Mouse (Mus musculus) heart, embryonic 15.5 days (tissue): ENCODE data around the gene Mrgprh. TPM values are rescaled to one million over a fixed set of nuclear protein-coding genes. Genes with fewer than 3 reads are reported as not detected.
"Not testable (repeated sequence)": the region's sequence is repeated elsewhere in the genome, so short reads cannot be mapped to it uniquely, and the experiment has no call there.

ENCODE experiments used
- ATAC-seq: fragments of 200-750 bp; cut with Nextera tagmentation; replicated peaks from 2 replicates; pipeline ENCODE4 v1.8.0; 2017; ENCODE audit warnings: low read depth, moderate TSS enrichment; ENCODE audit not compliant: insufficient number of reproducible peaks, insufficient read depth, low FRiP score
- H3K27ac ChIP-seq: fragments of 300-500 bp; sonication (generic); 2 replicates; pipeline ENCODE4 v1.5.1; 2015; ENCODE audit warnings: mild to moderate bottlenecking, inconsistent platforms
- H3K27me3 ChIP-seq: fragments of 300-500 bp; sonication (generic); 2 replicates; pipeline ENCODE4 v1.6.1; 2015; ENCODE audit warnings: inconsistent platforms
- H3K36me3 ChIP-seq: fragments of 300-500 bp; sonication (generic); 2 replicates; pipeline ENCODE4 v1.6.1; 2015; ENCODE audit warnings: mild to moderate bottlenecking, inconsistent platforms
- H3K4me1 ChIP-seq: fragments of 300-500 bp; sonication (generic); replicated peaks from 2 replicates; pipeline ENCODE4 v1.6.1; 2015; ENCODE audit warnings: inconsistent platforms
- H3K4me2 ChIP-seq: fragments of 300-500 bp; sonication (generic); 2 replicates; pipeline ENCODE4 v1.6.1; 2015; ENCODE audit warnings: inconsistent platforms, mild to moderate bottlenecking, moderate library complexity
- H3K4me3 ChIP-seq: fragments of 300-500 bp; sonication (generic); 2 replicates; pipeline ENCODE4 v1.5.1; 2015; ENCODE audit warnings: mild to moderate bottlenecking, inconsistent platforms
- H3K9ac ChIP-seq: fragments of 300-500 bp; sonication (generic); 2 replicates; pipeline ENCODE4 v1.6.1; 2015; ENCODE audit warnings: mild to moderate bottlenecking, inconsistent platforms
- H3K9me3 ChIP-seq: fragments of 300-500 bp; sonication (generic); replicated peaks from 2 replicates; pipeline ENCODE4 v1.6.1; 2016; ENCODE audit warnings: inconsistent platforms
- WGBS: fragments of 180-500 bp; shearing (Covaris S2); methylation state at CpG from one replicate; pipeline ENCODE4 v1.1.7; 2015; ENCODE audit warnings: mixed read lengths; 5-methylcytosine and 5-hydroxymethylcytosine counted together
- polyA plus RNA-seq: library from polyadenylated mRNA; unstranded; fragments of >200 nt; fragmentation: Nextera tagmentation; extraction: Ambion mirVana; gene quantifications from 2 replicates; pipeline ENCODE4 v1.2.1, GENCODE M21; 2015

The Mrgprh gene
- polyA plus RNA-seq, 1 experiment from 2014 or later: 0.08 TPM

DNA sequence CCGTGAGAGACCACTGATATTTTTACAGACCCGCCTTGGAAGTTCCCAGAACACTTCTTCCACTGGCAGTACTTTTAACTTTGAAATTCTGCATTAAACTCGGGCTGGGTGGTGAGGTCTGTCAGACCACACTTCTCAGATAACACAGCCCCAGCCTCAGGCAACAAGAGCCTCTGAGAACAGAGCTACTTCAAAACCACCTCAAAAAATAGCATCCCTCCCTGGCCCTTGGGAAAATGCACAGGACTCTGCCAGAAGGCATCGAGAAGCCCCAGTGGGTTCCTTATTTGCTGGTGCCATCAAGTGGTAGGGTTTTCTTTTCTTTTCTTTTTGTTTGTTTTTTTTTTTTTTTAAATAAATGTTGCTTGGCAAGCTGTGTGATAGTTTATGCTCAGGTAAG is 7.2 kb upstream of the Mrgprh start:
- Histone ChIP-seq H3K36me3 (no peaks in the 10 kb centered on the region), H3K4me2 (no peak overlapping the region), H3K27ac (peak overlapping the region; percentile 24; the same call in 1 of the 2 replicates), H3K9me3 (no peaks in the 10 kb centered on the region), H3K4me1 (peaks cover 16% of the 10 kb centered on the region), H3K9ac (no peak overlapping the region), H3K27me3 (no peaks in the 10 kb centered on the region), H3K4me3 (no peak overlapping the region)
- no peak for ATAC-seq
- 6% methylated on average over 4 of the region's 4 CpGs for WGBS

DNA sequence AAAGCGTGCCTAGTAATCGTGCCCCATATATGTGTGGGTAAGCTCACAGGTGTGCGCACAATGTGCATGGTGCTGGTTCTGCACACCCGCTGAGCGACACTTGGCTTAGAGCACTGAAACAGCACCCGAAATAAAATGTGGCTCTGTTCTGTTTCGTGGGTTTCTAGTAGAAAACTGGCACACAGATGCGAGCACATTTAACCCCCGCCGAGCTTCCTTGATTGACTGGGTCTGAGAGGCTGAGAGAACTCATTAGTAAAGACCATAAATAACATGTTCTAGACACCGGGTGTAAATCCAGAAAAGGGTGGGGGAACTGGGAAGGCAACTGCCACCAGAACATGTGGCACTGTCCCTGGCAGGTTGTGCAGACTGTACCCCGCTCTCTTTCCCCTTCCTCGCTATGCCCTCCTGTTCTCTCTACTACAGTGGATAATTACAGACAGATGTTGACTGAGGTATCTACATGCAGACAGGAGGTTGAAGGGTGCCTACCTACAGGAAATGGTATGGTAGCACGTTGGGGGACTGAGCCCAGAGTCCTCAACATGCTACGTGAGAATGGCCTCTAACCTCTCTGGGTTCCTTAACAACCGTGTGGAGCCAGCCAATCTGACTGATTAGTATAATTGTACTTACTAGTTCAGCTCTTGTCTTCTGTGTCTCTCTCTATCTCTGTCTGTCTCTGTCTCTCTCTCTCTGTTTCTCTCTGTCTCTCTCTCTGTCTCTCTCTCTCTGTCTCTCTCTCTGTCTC is 3.4 kb upstream of the Mrgprh start:
- ATAC-seq: no peak; the same call in 1 of the 2 replicates

DNA sequence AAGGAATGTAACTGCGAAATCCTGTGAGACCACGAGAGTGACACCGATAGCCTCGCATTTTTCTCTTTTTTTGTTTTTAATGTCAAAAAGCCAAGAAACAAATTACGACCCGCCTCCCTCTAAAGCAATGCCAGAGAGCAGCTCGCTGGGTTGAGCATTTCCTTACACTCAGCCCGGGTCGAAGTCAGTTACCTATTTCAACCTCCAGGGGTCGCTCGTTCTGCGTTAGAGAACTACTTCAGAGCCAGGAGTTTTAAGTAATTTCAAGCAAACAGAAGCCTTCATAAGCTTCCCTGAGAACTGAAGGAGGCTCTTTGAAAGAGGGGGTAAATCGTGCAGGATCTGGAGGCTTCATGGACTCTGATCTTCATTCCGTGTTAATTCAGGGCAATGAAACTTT is 4.3 kb downstream of the Mrgprh start:
- Histone ChIP-seq H3K4me1 (no peaks in the 10 kb centered on the region; the same call in 1 of the 2 replicates), H3K4me3 (peak overlapping the region; percentile 19), H3K4me2 (peak overlapping the region; percentile 64), H3K36me3 (no peaks in the 10 kb centered on the region), H3K9ac (peak overlapping the region; percentile 41), H3K27me3 (peaks cover 4% of the 10 kb centered on the region; the same call in 1 of the 2 replicates), H3K9me3 (no peaks in the 10 kb centered on the region), H3K27ac (no peak overlapping the region)
- WGBS: 2% methylated on average over 14 of the region's 14 CpGs
- ATAC-seq: no peak; the same call in 1 of the 2 replicates

More for the DNA sequence above, 3.4 kb upstream of the Mrgprh start:
- WGBS: 66% methylated on average over 16 of the region's 16 CpGs
- Histone ChIP-seq H3K4me1 (peaks cover 15% of the 10 kb centered on the region), H3K36me3 (no peaks in the 10 kb centered on the region), H3K4me2 (no peak overlapping the region), H3K27me3 (no peaks in the 10 kb centered on the region), H3K27ac (no peak overlapping the region), H3K9ac (no peak overlapping the region), H3K9me3 (no peaks in the 10 kb centered on the region), H3K4me3 (no peak overlapping the region)

DNA sequence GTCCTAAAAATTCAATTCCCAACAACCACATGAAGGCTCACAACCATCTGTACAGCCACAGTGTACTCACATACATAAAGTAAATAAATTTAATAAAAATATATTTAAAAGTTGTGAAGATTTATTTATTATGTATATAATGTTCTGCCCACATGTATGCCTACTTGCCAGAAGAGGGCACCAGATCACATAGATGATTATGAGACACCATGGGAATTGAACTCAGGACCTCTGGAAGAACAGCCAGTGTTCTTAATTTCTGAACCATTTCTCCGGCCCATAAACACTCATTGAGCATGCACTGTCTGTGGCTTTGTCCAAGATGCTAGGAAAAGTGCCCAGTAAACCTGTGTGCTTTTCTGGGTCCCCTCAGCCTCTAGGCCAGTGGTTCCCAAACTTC is 5.4 kb downstream of the Mrgprh start:
- no peak overlapping the region for H3K27ac ChIP-seq
- no peak for ATAC-seq
- no peak overlapping the region for H3K4me3 ChIP-seq
- H3K9me3 ChIP-seq: no peaks in the 10 kb centered on the region
- no peaks in the 10 kb centered on the region for H3K36me3 ChIP-seq
- H3K9ac ChIP-seq: no peak overlapping the region
- WGBS: 79% methylated on average over 1 of the region's 1 CpGs
- H3K27me3 ChIP-seq: peaks cover 4% of the 10 kb centered on the region; the same call in 1 of the 2 replicates
- H3K4me2 ChIP-seq: no peak overlapping the region
- no peaks in the 10 kb centered on the region; the same call in 1 of the 2 replicates for H3K4me1 ChIP-seq

DNA sequence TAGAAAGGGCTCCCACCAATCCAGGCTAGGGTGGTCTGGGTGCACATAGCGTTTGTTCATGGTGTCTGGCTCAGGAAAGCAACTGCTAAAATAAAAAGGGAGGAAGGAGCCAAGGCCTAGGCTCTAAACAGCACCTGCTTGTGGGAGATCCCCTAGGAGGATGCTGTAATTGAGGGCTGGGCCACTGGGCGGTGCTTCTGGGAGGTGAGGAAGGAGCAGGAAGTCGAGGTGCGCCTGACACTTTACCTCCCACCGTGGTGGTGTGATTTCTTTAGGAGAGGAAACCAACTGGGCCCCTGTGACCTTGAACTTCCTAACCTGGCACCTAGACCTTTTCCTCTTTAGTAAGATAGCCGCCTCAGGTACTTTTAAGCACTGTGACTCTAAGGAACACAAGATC is 10.8 kb downstream of the Mrgprh start:
- Histone ChIP-seq H3K36me3 (no peaks in the 10 kb centered on the region), H3K4me3 (no peak overlapping the region), H3K27ac (peak overlapping the region; percentile 74), H3K27me3 (no peaks in the 10 kb centered on the region), H3K9me3 (no peaks in the 10 kb centered on the region), H3K4me1 (peaks cover 16% of the 10 kb centered on the region), H3K4me2 (no peak overlapping the region), H3K9ac (no peak overlapping the region)
- 36% methylated on average over 6 of the region's 6 CpGs for WGBS
- no peak for ATAC-seq

DNA sequence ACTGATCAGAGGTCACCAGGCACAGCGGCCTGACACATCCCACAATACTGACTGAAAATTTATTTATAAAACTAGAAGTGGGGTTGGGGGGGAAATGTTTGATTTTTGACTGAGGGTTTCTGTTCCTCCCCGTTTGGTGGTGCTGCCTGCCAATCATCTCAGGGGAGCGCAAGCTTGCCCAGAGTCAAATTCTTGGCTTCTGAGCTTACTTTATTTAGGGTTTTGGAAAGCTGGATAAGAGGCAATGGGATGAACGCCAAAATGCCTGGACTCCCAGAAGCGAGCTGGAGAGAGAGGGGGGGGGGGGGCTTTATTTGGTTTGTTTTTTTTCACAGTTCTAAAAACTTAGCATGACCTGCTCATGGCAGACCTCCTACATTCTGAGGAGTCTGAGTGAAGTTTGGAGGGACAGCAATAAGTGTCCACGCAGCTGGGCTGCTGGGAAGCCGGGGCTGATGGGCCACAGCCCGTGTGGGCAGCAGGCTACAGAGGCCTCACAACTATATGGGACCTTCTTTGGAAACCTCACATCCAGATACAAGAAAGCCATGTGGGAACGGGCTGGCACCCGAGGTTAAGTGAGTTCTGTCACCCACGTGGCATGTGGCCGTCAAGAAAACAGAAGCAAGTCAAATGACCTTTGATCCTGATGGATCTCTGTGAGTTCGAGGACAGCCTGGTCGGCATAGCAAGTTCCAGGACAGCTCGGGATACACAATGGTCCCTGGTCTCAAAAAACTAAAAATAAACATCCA is 11.4 kb downstream of the Mrgprh start:
- Histone ChIP-seq H3K9ac (no peak overlapping the region), H3K27ac (peak overlapping the region; percentile 74), H3K36me3 (0 out of 2 replicates have a peak, but pooled peaks cover 2% of the 10 kb centered on the region), H3K4me2 (no peak overlapping the region), H3K4me3 (no peak overlapping the region), H3K4me1 (peaks cover 16% of the 10 kb centered on the region), H3K27me3 (no peaks in the 10 kb centered on the region), H3K9me3 (no peaks in the 10 kb centered on the region)
- WGBS: 52% methylated on average over 15 of the region's 15 CpGs
- ATAC-seq: 0 out of 2 replicates have a peak, but pooled peaks have one; percentile 45

DNA sequence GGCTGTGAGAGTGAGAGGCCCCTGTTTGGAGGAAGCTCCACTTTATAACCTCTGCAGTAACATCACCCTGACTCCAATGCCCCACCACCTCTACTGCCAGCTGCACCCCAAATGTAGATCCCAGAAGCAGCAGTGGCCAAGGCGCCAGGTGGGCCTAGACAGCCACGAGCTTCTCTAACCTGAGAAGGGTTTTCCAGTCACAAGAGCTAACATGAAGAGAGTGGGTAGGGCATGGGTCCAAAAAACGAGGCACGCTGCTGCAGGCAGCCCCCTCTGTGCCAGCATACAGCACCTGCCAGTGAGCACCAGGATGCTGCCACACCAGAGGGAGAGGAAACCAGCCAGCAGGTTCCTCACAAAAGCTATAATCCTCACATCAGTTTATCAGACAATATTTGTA is 15.2 kb downstream of the Mrgprh start:
- Histone ChIP-seq H3K9me3 (no peaks in the 10 kb centered on the region), H3K27me3 (no peaks in the 10 kb centered on the region), H3K9ac (no peak overlapping the region), H3K4me3 (no peak overlapping the region), H3K27ac (no peak overlapping the region), H3K36me3 (0 out of 2 replicates have a peak, but pooled peaks cover 3% of the 10 kb centered on the region), H3K4me2 (no peak overlapping the region), H3K4me1 (peaks cover 16% of the 10 kb centered on the region)
- 82% methylated on average over 4 of the region's 4 CpGs for WGBS
- no peak for ATAC-seq

DNA sequence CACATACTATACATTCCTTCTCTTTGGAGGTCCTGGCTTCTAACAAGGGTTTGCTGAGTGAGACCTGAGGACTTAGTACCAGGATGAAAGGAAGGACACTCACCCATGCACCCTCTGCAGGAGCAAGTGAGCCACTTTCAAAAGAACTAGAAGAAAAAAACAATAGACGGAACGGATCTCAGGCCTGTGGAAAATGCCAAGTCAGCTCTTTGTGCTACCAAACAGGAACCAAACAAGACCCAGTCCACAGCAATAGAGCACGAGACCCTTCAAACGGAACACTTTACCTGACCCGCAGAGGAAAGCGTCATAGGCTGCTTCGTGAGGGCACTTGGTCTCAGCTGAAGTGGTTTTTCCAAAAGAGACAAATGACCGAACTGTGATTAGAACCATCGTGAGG is 16.2 kb downstream of the Mrgprh start:
- Histone ChIP-seq H3K9ac (no peak overlapping the region), H3K4me2 (no peak overlapping the region), H3K27me3 (no peaks in the 10 kb centered on the region), H3K9me3 (no peaks in the 10 kb centered on the region), H3K4me1 (peaks cover 8% of the 10 kb centered on the region), H3K4me3 (no peak overlapping the region), H3K36me3 (0 out of 2 replicates have a peak, but pooled peaks cover 3% of the 10 kb centered on the region), H3K27ac (no peak overlapping the region)
- no peak for ATAC-seq
- WGBS: 74% methylated on average over 9 of the region's 9 CpGs

DNA sequence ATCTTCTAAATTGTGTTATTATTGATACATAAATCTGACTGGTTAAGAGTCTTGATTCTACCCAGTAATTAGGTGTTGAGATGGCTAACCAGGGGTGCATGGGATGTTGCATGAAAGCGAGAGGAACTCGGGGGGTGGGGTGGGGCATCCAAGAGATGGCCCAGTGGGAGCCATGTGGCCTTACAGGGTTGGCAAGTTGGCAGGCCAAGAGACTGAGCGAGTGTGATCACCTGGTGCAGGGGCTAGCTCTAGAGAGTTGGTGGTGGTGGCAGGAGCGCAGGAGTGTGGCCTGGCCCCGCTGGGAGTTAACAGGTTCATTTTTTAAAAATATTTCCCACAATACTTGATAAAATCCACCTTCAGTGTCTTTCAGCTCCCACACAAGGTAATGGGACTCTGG is 21.8 kb downstream of the Mrgprh start:
- WGBS: 90% methylated on average over 5 of the region's 5 CpGs
- H3K27me3 ChIP-seq: no peaks in the 10 kb centered on the region
- no peaks in the 10 kb centered on the region for H3K4me1 ChIP-seq
- peaks cover 14% of the 10 kb centered on the region; the same call in 1 of the 2 replicates for H3K36me3 ChIP-seq
- no peaks in the 10 kb centered on the region for H3K9me3 ChIP-seq
- no peak overlapping the region for H3K4me2 ChIP-seq
- no peak overlapping the region for H3K4me3 ChIP-seq
- ATAC-seq: no peak
- H3K27ac ChIP-seq: no peak overlapping the region
- H3K9ac ChIP-seq: no peak overlapping the region

DNA sequence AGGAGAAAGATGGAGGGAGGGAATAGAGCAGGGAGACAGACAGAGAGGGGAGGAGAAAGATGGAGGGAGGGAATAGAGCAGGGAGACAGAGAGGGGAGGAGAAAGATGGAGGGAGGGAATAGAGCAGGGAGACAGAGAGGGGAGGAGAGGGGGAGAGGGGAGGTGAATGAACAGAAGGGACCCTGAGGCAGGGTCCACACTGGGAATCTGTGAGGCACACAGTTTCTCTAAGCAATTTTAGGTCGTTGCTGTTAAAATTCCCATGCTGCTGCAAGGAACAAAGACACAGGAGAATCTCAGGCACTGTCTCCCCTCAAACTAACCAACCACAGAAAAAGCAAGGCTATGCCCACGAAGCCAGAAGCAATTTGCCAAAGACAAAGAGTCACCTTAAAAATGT is 22.8 kb downstream of the Mrgprh start:
- not testable (repeated sequence) for H3K27ac ChIP-seq, H3K4me3 ChIP-seq, H3K4me2 ChIP-seq, H3K9me3 ChIP-seq, H3K4me1 ChIP-seq, H3K9ac ChIP-seq, H3K27me3 ChIP-seq, ATAC-seq
- 47% methylated on average over 2 of the region's 2 CpGs for WGBS
- peaks cover 15% of the 10 kb centered on the region; the same call in 1 of the 2 replicates for H3K36me3 ChIP-seq

DNA sequence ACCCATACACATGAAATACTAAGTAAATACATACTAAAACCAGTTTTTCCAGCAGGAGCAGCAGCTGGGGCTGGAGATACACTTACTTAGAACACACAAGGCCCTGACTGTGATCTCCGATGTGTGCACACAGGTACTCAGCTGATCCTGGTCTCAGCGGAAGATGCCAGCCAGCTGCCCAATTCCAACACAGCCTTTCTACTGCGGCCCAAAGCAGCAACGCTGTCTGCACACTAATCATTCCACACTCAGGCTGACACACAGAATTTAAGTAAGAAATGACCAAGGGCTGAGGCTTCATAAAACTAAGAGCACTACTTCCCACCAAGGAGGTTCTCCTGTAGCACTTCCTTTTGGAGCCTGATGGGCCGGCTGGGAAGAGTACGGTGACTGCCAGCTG is 26.5 kb downstream of the Mrgprh start:
- Histone ChIP-seq H3K27ac (no peak overlapping the region), H3K4me3 (no peak overlapping the region), H3K4me2 (no peak overlapping the region), H3K4me1 (no peaks in the 10 kb centered on the region), H3K27me3 (no peaks in the 10 kb centered on the region), H3K9me3 (no peaks in the 10 kb centered on the region), H3K9ac (no peak overlapping the region), H3K36me3 (peaks cover 15% of the 10 kb centered on the region; the same call in 1 of the 2 replicates)
- no peak for ATAC-seq
- 92% methylated on average over 6 of the region's 6 CpGs for WGBS
